Mouse (Mus musculus): ENCODE results near the gene Rpl31.

The Rpl31 gene

DNA sequence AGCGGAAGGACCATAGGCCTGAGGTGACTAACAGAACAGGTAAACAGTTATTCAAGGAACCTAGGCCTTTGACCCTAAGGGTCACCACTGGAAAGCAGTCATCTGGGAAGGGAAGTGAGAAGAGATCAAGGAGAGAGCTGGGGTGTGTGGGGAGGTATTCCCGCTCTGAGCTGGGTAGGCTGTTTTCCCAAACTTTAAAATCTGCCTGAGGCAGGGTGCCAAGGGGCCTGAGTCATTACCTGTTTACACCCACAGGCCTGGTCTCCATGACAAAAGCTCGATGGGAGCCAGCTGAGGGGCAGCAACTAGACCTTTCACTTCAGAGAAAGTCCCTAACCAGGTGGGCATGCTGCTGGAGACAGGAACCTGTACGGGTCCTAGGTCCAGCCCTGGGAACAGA is 31.6 kb downstream of the Rpl31 start:
- DNase-seq (ENCODE audit: low spot score), result no peak

DNA sequence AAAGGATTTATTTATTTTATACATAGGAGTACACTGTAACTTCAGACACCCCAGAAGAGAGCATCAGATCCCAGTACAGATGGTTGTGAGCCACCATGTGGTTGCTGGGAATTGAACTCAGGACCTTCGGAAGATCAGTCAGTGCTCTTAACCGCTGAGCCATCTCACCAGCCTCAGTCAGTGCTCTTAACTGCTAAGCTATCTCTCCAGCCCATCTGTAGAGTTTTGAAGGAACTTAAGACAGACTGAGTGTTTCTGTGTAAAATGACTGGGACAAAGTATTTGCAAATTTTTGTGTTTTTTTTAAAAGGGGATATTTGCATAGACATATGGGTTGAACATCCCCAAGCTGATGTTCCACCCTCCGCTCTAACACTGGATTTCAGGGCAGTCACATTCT is 32.5 kb downstream of the Rpl31 start:
- no peak for DNase-seq (ENCODE audit: low spot score)

DNA sequence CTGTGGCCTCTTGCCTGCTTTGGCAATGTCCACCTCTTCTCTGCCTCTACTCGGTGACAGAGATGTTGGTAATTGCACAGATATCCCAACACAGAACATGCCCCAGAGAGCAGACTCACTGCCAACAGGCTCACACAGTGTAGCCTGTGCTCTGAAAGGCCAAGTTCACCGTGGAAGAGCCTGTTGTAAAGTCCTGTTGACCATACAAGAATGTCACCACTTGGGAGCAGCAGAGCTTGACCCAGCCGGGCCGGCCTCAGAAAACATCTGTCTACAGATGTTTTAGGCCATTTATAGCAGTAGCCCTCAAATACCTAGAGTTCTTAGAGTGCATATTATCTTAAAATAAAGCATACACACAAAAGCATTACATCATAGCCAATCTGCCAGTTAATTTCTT is 39.5 kb downstream of the Rpl31 start:
- DNase-seq (ENCODE audit: low spot score), result no peak

GRCm38 (mm10) chr1:39408123-39408522 is 40.5 kb downstream of the Rpl31 start:
- DNase-seq (ENCODE audit: low spot score), result no peak

DNA sequence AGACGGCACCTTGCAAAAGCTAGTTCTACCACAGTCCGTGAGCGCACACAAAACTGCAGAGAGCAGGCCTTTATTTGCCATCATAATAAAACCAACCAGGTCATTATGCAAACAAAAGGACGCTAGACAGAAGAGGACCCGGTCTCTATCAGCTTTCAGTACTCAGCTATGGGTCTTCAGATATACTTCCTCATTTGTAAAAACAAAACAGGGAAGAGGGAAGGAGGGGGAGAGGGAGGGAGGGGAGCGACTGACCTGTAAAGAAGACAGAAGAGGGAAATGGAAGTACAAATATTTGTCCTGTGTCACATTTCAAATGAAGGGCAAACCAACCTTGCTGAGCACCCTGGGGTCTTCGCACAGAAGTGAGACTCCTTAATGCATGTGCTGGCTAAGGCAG is 41.0 kb downstream of the Rpl31 start:
- no peak for DNase-seq (ENCODE audit: low spot score)

DNA sequence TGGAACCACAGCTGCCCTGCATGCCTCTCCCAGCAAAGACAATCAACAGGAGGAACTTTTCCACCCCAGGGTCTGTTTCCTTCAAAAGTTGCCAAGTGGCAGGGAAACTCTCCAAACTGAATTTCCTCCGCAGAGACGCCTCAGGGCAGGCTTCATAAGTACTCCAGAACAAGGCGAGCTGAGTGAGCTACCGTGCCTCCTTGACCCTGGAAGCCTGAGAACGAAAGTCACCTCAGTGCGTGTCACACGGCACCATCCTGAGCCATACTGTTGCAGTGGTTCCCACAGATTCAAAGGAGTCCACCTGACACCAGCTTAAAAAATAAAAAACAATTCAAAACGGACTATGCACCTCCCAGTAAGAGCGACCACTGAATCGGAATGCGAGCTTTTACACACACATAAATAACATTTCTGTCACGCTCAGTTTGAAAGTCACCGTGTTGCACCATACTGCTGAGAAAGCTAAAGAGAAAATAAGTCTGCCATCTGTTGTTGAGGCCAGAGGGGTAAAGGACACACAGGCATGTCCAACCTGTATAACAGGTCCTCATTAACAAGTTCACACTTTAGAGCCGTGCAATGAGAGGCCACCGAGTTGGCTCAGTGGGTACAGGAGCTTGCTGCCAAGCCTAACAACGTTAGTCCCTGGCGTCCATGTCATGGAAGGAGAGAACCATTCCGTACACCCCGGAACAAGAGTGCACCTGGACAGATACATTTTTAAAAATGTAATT is 42.6 kb downstream of the Rpl31 start:
- no peak for DNase-seq (ENCODE audit: low spot score)

- DNase-seq (ENCODE audit: low spot score), result no peak
Observed at GRCm38 (mm10) chr1:39417817-39418216, 50.2 kb downstream of the Rpl31 start.

DNA sequence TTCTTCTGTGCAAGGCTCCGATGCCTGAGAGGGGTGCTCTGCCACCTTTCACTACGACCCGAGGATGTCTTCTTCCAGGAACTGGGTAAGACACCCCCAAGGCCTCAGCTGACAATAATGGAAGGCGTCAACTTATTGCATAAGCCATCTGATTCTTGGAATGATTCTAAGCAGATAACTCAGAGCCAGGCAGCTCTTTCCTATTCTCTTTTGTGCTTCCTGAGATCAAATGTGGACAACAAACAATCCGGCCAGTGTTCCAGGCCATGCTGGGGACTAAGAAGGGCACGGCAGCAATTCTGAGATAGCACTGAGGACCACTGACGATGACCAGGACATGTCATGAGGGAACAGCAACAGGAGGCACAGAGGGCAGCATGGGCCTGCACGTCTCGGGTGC is 51.2 kb downstream of the Rpl31 start:
- DNase-seq (ENCODE audit: low spot score), result no peak

- DNase-seq (ENCODE audit: low spot score), result no peak
Observed at GRCm38 (mm10) chr1:39420987-39421386, 53.3 kb downstream of the Rpl31 start.

Data from embryo, embryonic 10 days (tissue).